Mouse (Mus musculus) stomach, embryonic 16.5 days (tissue): ENCODE results near the gene Zbtb24. TPM values are rescaled to one million over a fixed set of nuclear protein-coding genes. Genes with fewer than 3 reads are reported as not detected.

Source experiments
- ATAC-seq: fragments of 200-750 bp; cut with Nextera tagmentation; 2 replicates; pipeline ENCODE4 v1.8.0; 2017; ENCODE audit warnings: moderate number of reproducible peaks, moderate TSS enrichment; ENCODE audit not compliant: insufficient read depth, low FRiP score
- H3K27ac ChIP-seq: fragments of 300-500 bp; sonication (generic); 2 replicates; pipeline ENCODE4 v1.5.1; 2014; ENCODE audit warnings: low read length
- H3K27me3 ChIP-seq: fragments of 300-500 bp; sonication (generic); 2 replicates; pipeline ENCODE4 v1.6.1; 2014; ENCODE audit warnings: low read length, control low read depth, mixed read lengths; ENCODE audit not compliant: control insufficient read depth, insufficient read depth
- H3K36me3 ChIP-seq: fragments of 300-500 bp; sonication (generic); 2 replicates; pipeline ENCODE4 v1.6.1; 2014; ENCODE audit warnings: low read length; ENCODE audit not compliant: control insufficient read depth, insufficient read depth
- H3K4me1 ChIP-seq: fragments of 300-500 bp; sonication (generic); 2 replicates; pipeline ENCODE4 v1.6.1; 2014; ENCODE audit warnings: low read length, control low read depth, mixed read lengths; ENCODE audit not compliant: control insufficient read depth, insufficient read depth
- H3K4me2 ChIP-seq: fragments of 300-500 bp; sonication (generic); 2 replicates; pipeline ENCODE4 v1.6.1; 2014; ENCODE audit warnings: low read depth, low read length, mixed read lengths
- H3K4me3 ChIP-seq: fragments of 300-500 bp; sonication (generic); replicated peaks from 2 replicates; pipeline ENCODE4 v1.5.1; 2014; ENCODE audit warnings: mild to moderate bottlenecking, low read length
- H3K9ac ChIP-seq: fragments of 300-500 bp; sonication (generic); 2 replicates; pipeline ENCODE4 v1.6.1; 2014; ENCODE audit warnings: low read length
- H3K9me3 ChIP-seq: fragments of 300-500 bp; sonication (generic); replicated peaks from 2 replicates; pipeline ENCODE4 v1.6.1; 2016; ENCODE audit warnings: low read length, control low read depth; ENCODE audit not compliant: control insufficient read depth
- WGBS: fragments of 180-500 bp; shearing (Covaris S2); extraction: QIAGEN DNeasy Blood & Tissue Kit; methylation state at CpG from one replicate; pipeline ENCODE4 v1.1.7; 2014; 5-methylcytosine and 5-hydroxymethylcytosine counted together
- polyA plus RNA-seq: library from polyadenylated mRNA; unstranded; fragments of >200 nt; fragmentation: Nextera tagmentation; extraction: Ambion mirVana; gene quantifications from 2 replicates; pipeline ENCODE4 v1.2.1, GENCODE M21; 2015

Zbtb24 gene
- polyA plus RNA-seq, 1 experiment from 2014 or later: 16.2 TPM

- Histone ChIP-seq H3K27ac (no peak overlapping the region), H3K4me2 (no peak overlapping the region), H3K9ac (no peak overlapping the region), H3K4me3 (no peak overlapping the region), H3K9me3 (no peaks in the 10 kb centered on the region), H3K27me3 (no peaks in the 10 kb centered on the region), H3K36me3 (peaks cover 5% of the 10 kb centered on the region; the same call in 1 of the 2 replicates), H3K4me1 (no peaks in the 10 kb centered on the region)
- ATAC-seq: no peak
- WGBS: 81% methylated on average over 4 of the region's 4 CpGs
Measured at GRCm38 (mm10) chr10:41459990-41460389, 9.8 kb downstream of the Zbtb24 start.

- no peak for ATAC-seq
- Histone ChIP-seq H3K4me1 (no peaks in the 10 kb centered on the region), H3K36me3 (peaks cover 5% of the 10 kb centered on the region; the same call in 1 of the 2 replicates), H3K27me3 (no peaks in the 10 kb centered on the region), H3K4me2 (no peak overlapping the region), H3K4me3 (no peak overlapping the region), H3K27ac (no peak overlapping the region), H3K9ac (no peak overlapping the region), H3K9me3 (no peaks in the 10 kb centered on the region)
- 20% methylated on average over 2 of the region's 2 CpGs for WGBS
Measured at GRCm38 (mm10) chr10:41460501-41460900, 10.3 kb downstream of the Zbtb24 start.

- no peak for ATAC-seq
- WGBS: 85% methylated on average over 3 of the region's 3 CpGs
- Histone ChIP-seq H3K36me3 (peaks cover 5% of the 10 kb centered on the region; the same call in 1 of the 2 replicates), H3K4me3 (no peak overlapping the region), H3K4me1 (no peaks in the 10 kb centered on the region), H3K9me3 (no peaks in the 10 kb centered on the region), H3K27me3 (no peaks in the 10 kb centered on the region), H3K27ac (no peak overlapping the region), H3K9ac (no peak overlapping the region), H3K4me2 (no peak overlapping the region)
Measured at GRCm38 (mm10) chr10:41461057-41461722, 11.0 kb downstream of the Zbtb24 start.

GRCm38 (mm10) chr10:41464401-41464955 lies 14.3 kb downstream of the Zbtb24 start:
- H3K36me3 ChIP-seq: no peaks in the 10 kb centered on the region
- H3K4me1 ChIP-seq: no peaks in the 10 kb centered on the region
- H3K9me3 ChIP-seq: no peaks in the 10 kb centered on the region
- H3K4me3 ChIP-seq: no peak overlapping the region
- WGBS: 60% methylated on average over 15 of the region's 15 CpGs
- no peak for ATAC-seq
- H3K9ac ChIP-seq: no peak overlapping the region
- H3K27ac ChIP-seq: no peak overlapping the region
- no peaks in the 10 kb centered on the region for H3K27me3 ChIP-seq
- no peak overlapping the region for H3K4me2 ChIP-seq

- Histone ChIP-seq H3K27ac (no peak overlapping the region), H3K9me3 (no peaks in the 10 kb centered on the region), H3K4me2 (no peak overlapping the region), H3K4me3 (no peak overlapping the region), H3K36me3 (no peaks in the 10 kb centered on the region), H3K4me1 (no peaks in the 10 kb centered on the region), H3K27me3 (no peaks in the 10 kb centered on the region), H3K9ac (no peak overlapping the region)
- WGBS: 43% methylated on average over 6 of the region's 6 CpGs
- no peak for ATAC-seq
Measured at GRCm38 (mm10) chr10:41467325-41467724, 17.1 kb downstream of the Zbtb24 start.

GRCm38 (mm10) chr10:41470693-41471092 lies 20.5 kb downstream of the Zbtb24 start:
- Histone ChIP-seq H3K36me3 (no peaks in the 10 kb centered on the region), H3K27ac (no peak overlapping the region), H3K4me1 (peaks cover 14% of the 10 kb centered on the region), H3K9me3 (no peaks in the 10 kb centered on the region), H3K9ac (no peak overlapping the region), H3K27me3 (no peaks in the 10 kb centered on the region), H3K4me3 (no peak overlapping the region), H3K4me2 (no peak overlapping the region)
- no peak for ATAC-seq
- WGBS: 68% methylated on average over 3 of the region's 3 CpGs

GRCm38 (mm10) chr10:41472534-41472933 lies 22.4 kb downstream of the Zbtb24 start:
- H3K36me3 ChIP-seq: no peaks in the 10 kb centered on the region
- no peak for ATAC-seq
- no peak overlapping the region for H3K9ac ChIP-seq
- no peaks in the 10 kb centered on the region for H3K27me3 ChIP-seq
- H3K4me2 ChIP-seq: no peak overlapping the region
- no peak overlapping the region for H3K27ac ChIP-seq
- peaks cover 16% of the 10 kb centered on the region for H3K4me1 ChIP-seq
- H3K9me3 ChIP-seq: no peaks in the 10 kb centered on the region
- no peak overlapping the region for H3K4me3 ChIP-seq

GRCm38 (mm10) chr10:41472962-41473481 lies 22.8 kb downstream of the Zbtb24 start:
- H3K4me2 ChIP-seq: no peak overlapping the region
- no peak for ATAC-seq
- whole genome bisulfite sequencing: 72% methylated on average over 5 of the region's 5 CpGs
- no peaks in the 10 kb centered on the region for H3K27me3 ChIP-seq
- H3K4me3 ChIP-seq: no peak overlapping the region
- no peak overlapping the region for H3K27ac ChIP-seq
- H3K9ac ChIP-seq: no peak overlapping the region
- no peaks in the 10 kb centered on the region for H3K36me3 ChIP-seq
- no peaks in the 10 kb centered on the region for H3K9me3 ChIP-seq
- H3K4me1 ChIP-seq: peaks cover 19% of the 10 kb centered on the region

GRCm38 (mm10) chr10:41473782-41474468 lies 23.7 kb downstream of the Zbtb24 start:
- ATAC-seq: no peak
- Histone ChIP-seq H3K27me3 (no peaks in the 10 kb centered on the region), H3K27ac (peak overlapping the region; percentile 3; the same call in 1 of the 2 replicates)

More at GRCm38 (mm10) chr10:41473782-41474468, 23.7 kb downstream of the Zbtb24 start:
- WGBS: 58% methylated on average over 6 of the region's 6 CpGs
- H3K36me3 ChIP-seq: no peaks in the 10 kb centered on the region
- no peak overlapping the region for H3K4me2 ChIP-seq
- H3K4me3 ChIP-seq: no peak overlapping the region
- H3K9me3 ChIP-seq: no peaks in the 10 kb centered on the region
- H3K9ac ChIP-seq: no peak overlapping the region
- H3K4me1 ChIP-seq: peaks cover 21% of the 10 kb centered on the region
